Mouse (Mus musculus): ENCODE data around the gene Tfip11. TPM values are rescaled to one million over a fixed set of nuclear protein-coding genes. Genes with fewer than 3 reads are reported as not detected.
A peak's percentile ranks its signal among the peaks of the same experiment; 100 is the strongest.

Tfip11 gene
- polyA plus RNA-seq, 2 experiments = 23.1 to 33.4 TPM

- 78% methylated on average over 4 of the region's 4 CpGs for WGBS
- H3K4me3 ChIP-seq (replicated peaks; ENCODE audit: low read length) = no peak overlapping the region
- H3K4me2 ChIP-seq (replicated peaks; ENCODE audit: low read depth, low read length, severe bottlenecking) = no peak overlapping the region
- no peak for DNase-seq (ENCODE audit: low spot score)
- H3K4me1 ChIP-seq (ENCODE audit: control insufficient read depth, insufficient read depth, low read length) = peaks cover 6% of the 10 kb centered on the region
- no peaks in the 10 kb centered on the region for H3K27me3 ChIP-seq (ENCODE audit: control insufficient read depth, insufficient read depth, low read length)
- no peak for TF ChIP-seq POLR2A (IDR thresholded peaks at IDR 0.05; ENCODE audit: borderline replicate concordance, extremely low read depth, insufficient read depth, insufficient read length)
- no peak overlapping the region for H3K9ac ChIP-seq (ENCODE audit: low read depth, low read length, severe bottlenecking)
- peaks cover 3% of the 10 kb centered on the region; the same call in 1 of the 2 replicates for H3K36me3 ChIP-seq (ENCODE audit: control insufficient read depth, insufficient read depth, low read length)
- no peak for ATAC-seq (ENCODE audit: low FRiP score, low read depth)
- no peaks in the 10 kb centered on the region for H3K9me3 ChIP-seq (ENCODE audit: control insufficient read depth, low read length)
- H3K27ac ChIP-seq (replicated peaks; ENCODE audit: low read depth, low read length) = no peak overlapping the region
Measured at GRCm38 (mm10) chr5:112321376-112321775, 4.8 kb upstream of the Tfip11 start.

GRCm38 (mm10) chr5:112323246-112323645 lies 2.9 kb upstream of the Tfip11 start:
- 82% methylated on average over 6 of the region's 6 CpGs for WGBS
- H3K4me3 ChIP-seq (replicated peaks; ENCODE audit: low read length) = no peak overlapping the region
- DNase-seq (ENCODE audit: low spot score) (no peak), ATAC-seq (ENCODE audit: low FRiP score, low read depth) (no peak)
- H3K9me3 ChIP-seq (ENCODE audit: control insufficient read depth, low read length) = no peaks in the 10 kb centered on the region
- no peak overlapping the region for H3K4me2 ChIP-seq (replicated peaks; ENCODE audit: low read depth, low read length, severe bottlenecking)
- TF ChIP-seq POLR2A (IDR thresholded peaks at IDR 0.05; ENCODE audit: borderline replicate concordance, extremely low read depth, insufficient read depth, insufficient read length) = no peak
- no peaks in the 10 kb centered on the region for H3K27me3 ChIP-seq (ENCODE audit: control insufficient read depth, insufficient read depth, low read length)
- H3K36me3 ChIP-seq (ENCODE audit: control insufficient read depth, insufficient read depth, low read length) = peaks cover 4% of the 10 kb centered on the region
- peaks cover 6% of the 10 kb centered on the region for H3K4me1 ChIP-seq (ENCODE audit: control insufficient read depth, insufficient read depth, low read length)
- H3K27ac ChIP-seq (replicated peaks; ENCODE audit: low read depth, low read length) = no peak overlapping the region
- H3K9ac ChIP-seq (ENCODE audit: low read depth, low read length, severe bottlenecking) = no peak overlapping the region

- no peaks in the 10 kb centered on the region for H3K9me3 ChIP-seq (ENCODE audit: control insufficient read depth, low read length)
- H3K4me1 ChIP-seq (ENCODE audit: control insufficient read depth, insufficient read depth, low read length) = peaks cover 6% of the 10 kb centered on the region
- H3K4me2 ChIP-seq (replicated peaks; ENCODE audit: low read depth, low read length, severe bottlenecking) = peak overlapping the region; percentile 56
- H3K9ac ChIP-seq (ENCODE audit: low read depth, low read length, severe bottlenecking) = peak overlapping the region; percentile 16; the same call in 1 of the 2 replicates
- no peaks in the 10 kb centered on the region for H3K27me3 ChIP-seq (ENCODE audit: control insufficient read depth, insufficient read depth, low read length)
- DNase-seq (ENCODE audit: low spot score) (peak; percentile 51), ATAC-seq (ENCODE audit: low FRiP score, low read depth) (peak; percentile 35; the same call in 1 of the 2 replicates)
- no peak overlapping the region for H3K27ac ChIP-seq (replicated peaks; ENCODE audit: low read depth, low read length)
- 27% methylated on average over 24 of the region's 24 CpGs for WGBS
- peaks cover 19% of the 10 kb centered on the region for H3K36me3 ChIP-seq (ENCODE audit: control insufficient read depth, insufficient read depth, low read length)
- TF ChIP-seq POLR2A (IDR thresholded peaks at IDR 0.05; ENCODE audit: borderline replicate concordance, extremely low read depth, insufficient read depth, insufficient read length) = no peak
- 0 out of 2 replicates have a peak overlapping the region, but pooled peaks have one; percentile 91 for H3K4me3 ChIP-seq (replicated peaks; ENCODE audit: low read length)
Measured at GRCm38 (mm10) chr5:112324637-112325545, 1.3 kb upstream of the Tfip11 start.

- Histone ChIP-seq H3K27ac (replicated peaks; ENCODE audit: low read depth, low read length) (no peak overlapping the region), H3K4me3 (replicated peaks; ENCODE audit: low read length) (peak overlapping the region; percentile 91), H3K4me1 (ENCODE audit: control insufficient read depth, insufficient read depth, low read length) (peaks cover 6% of the 10 kb centered on the region), H3K4me2 (replicated peaks; ENCODE audit: low read depth, low read length, severe bottlenecking) (peak overlapping the region; percentile 65), H3K9me3 (ENCODE audit: control insufficient read depth, low read length) (no peaks in the 10 kb centered on the region), H3K27me3 (ENCODE audit: control insufficient read depth, insufficient read depth, low read length) (no peaks in the 10 kb centered on the region), H3K9ac (ENCODE audit: low read depth, low read length, severe bottlenecking) (peak overlapping the region; percentile 67), H3K36me3 (ENCODE audit: control insufficient read depth, insufficient read depth, low read length) (peaks cover 33% of the 10 kb centered on the region)
- 2% methylated on average over 32 of the region's 33 CpGs for WGBS
- DNase-seq (ENCODE audit: low spot score) (no peak), ATAC-seq (ENCODE audit: low FRiP score, low read depth) (peak; percentile 28)
- no peak for TF ChIP-seq POLR2A (IDR thresholded peaks at IDR 0.05; ENCODE audit: borderline replicate concordance, extremely low read depth, insufficient read depth, insufficient read length)
Measured at GRCm38 (mm10) chr5:112326446-112327009, 370 bp downstream of the Tfip11 start.

GRCm38 (mm10) chr5:112327854-112328253 lies 1.7 kb downstream of the Tfip11 start:
- H3K4me2 ChIP-seq (replicated peaks; ENCODE audit: low read depth, low read length, severe bottlenecking) = no peak overlapping the region
- no peak for TF ChIP-seq POLR2A (IDR thresholded peaks at IDR 0.05; ENCODE audit: borderline replicate concordance, extremely low read depth, insufficient read depth, insufficient read length)
- no peak overlapping the region for H3K9ac ChIP-seq (ENCODE audit: low read depth, low read length, severe bottlenecking)
- H3K27ac ChIP-seq (replicated peaks; ENCODE audit: low read depth, low read length) = no peak overlapping the region
- ATAC-seq (ENCODE audit: low FRiP score, low read depth) (no peak), DNase-seq (ENCODE audit: low spot score) (no peak)
- no peaks in the 10 kb centered on the region for H3K9me3 ChIP-seq (ENCODE audit: control insufficient read depth, low read length)
- no peaks in the 10 kb centered on the region for H3K27me3 ChIP-seq (ENCODE audit: control insufficient read depth, insufficient read depth, low read length)
- peaks cover 6% of the 10 kb centered on the region for H3K4me1 ChIP-seq (ENCODE audit: control insufficient read depth, insufficient read depth, low read length)
- peaks cover 46% of the 10 kb centered on the region for H3K36me3 ChIP-seq (ENCODE audit: control insufficient read depth, insufficient read depth, low read length)
- H3K4me3 ChIP-seq (replicated peaks; ENCODE audit: low read length) = no peak overlapping the region
- 90% methylated on average over 15 of the region's 15 CpGs for WGBS
